Mouse (Mus musculus) splenic B cell, adult 2 months (primary cell): ENCODE data around the gene Herpud2.

Experiments
- DNase-seq: peaks from one replicate; pipeline ENCODE4 v3.0.0-alpha.2; 2011; ENCODE audit warnings: low read depth, low spot score
- H3K27me3 ChIP-seq: 2 replicates; pipeline ENCODE4 v1.6.1; 2012; ENCODE audit warnings: mild to moderate bottlenecking, low read length, moderate library complexity, mixed read lengths; ENCODE audit not compliant: control insufficient read depth, poor library complexity, insufficient read depth, severe bottlenecking
- H3K36me3 ChIP-seq: 2 replicates; pipeline ENCODE4 v1.6.1; 2012; ENCODE audit warnings: mild to moderate bottlenecking, low read length, moderate library complexity, mixed read lengths; ENCODE audit not compliant: control insufficient read depth, poor library complexity, insufficient read depth, severe bottlenecking

Herpud2 gene

GRCm38 (mm10) chr9:25151611-25152241, at the start of gene Herpud2:
Gene Herpud2, minus strand, starts transcription at chr9:25151820.
- peak; percentile 97 for DNase-seq
- Histone ChIP-seq H3K36me3 (no peaks in the 10 kb centered on the region), H3K27me3 (no peaks in the 10 kb centered on the region)

GRCm38 (mm10) chr9:25200987-25201386, 49.4 kb upstream of the Herpud2 start:
- H3K27me3 ChIP-seq: no peaks in the 10 kb centered on the region
- no peaks in the 10 kb centered on the region for H3K36me3 ChIP-seq
- no peak for DNase-seq

GRCm38 (mm10) chr9:25200148-25200547, 48.5 kb upstream of the Herpud2 start:
- DNase-seq: no peak
- Histone ChIP-seq H3K36me3 (no peaks in the 10 kb centered on the region), H3K27me3 (no peaks in the 10 kb centered on the region)

- peak; percentile 58 for DNase-seq
- Histone ChIP-seq H3K36me3 (no peaks in the 10 kb centered on the region), H3K27me3 (no peaks in the 10 kb centered on the region)
Measured at GRCm38 (mm10) chr9:25196746-25197145, 45.1 kb upstream of the Herpud2 start.

GRCm38 (mm10) chr9:25191612-25192011, 40.0 kb upstream of the Herpud2 start:
- DNase-seq: peak; percentile 65
- Histone ChIP-seq H3K27me3 (no peaks in the 10 kb centered on the region), H3K36me3 (no peaks in the 10 kb centered on the region)

- Histone ChIP-seq H3K27me3 (no peaks in the 10 kb centered on the region), H3K36me3 (no peaks in the 10 kb centered on the region)
- DNase-seq: peak; percentile 63
Measured at GRCm38 (mm10) chr9:25186501-25186900, 34.9 kb upstream of the Herpud2 start.

- DNase-seq: peak; percentile 56
- H3K27me3 ChIP-seq: no peaks in the 10 kb centered on the region
- H3K36me3 ChIP-seq: no peaks in the 10 kb centered on the region
Measured at GRCm38 (mm10) chr9:25185854-25186253, 34.2 kb upstream of the Herpud2 start.

GRCm38 (mm10) chr9:25184606-25185005, 33.0 kb upstream of the Herpud2 start:
- no peaks in the 10 kb centered on the region for H3K36me3 ChIP-seq
- DNase-seq: peak; percentile 26
- no peaks in the 10 kb centered on the region for H3K27me3 ChIP-seq

- no peak for DNase-seq
- H3K36me3 ChIP-seq: no peaks in the 10 kb centered on the region
- no peaks in the 10 kb centered on the region for H3K27me3 ChIP-seq
Measured at GRCm38 (mm10) chr9:25178066-25178465, 26.4 kb upstream of the Herpud2 start.

GRCm38 (mm10) chr9:25177201-25177600, 25.6 kb upstream of the Herpud2 start:
- DNase-seq: no peak
- Histone ChIP-seq H3K27me3 (no peaks in the 10 kb centered on the region), H3K36me3 (no peaks in the 10 kb centered on the region)

GRCm38 (mm10) chr9:25176562-25176961, 24.9 kb upstream of the Herpud2 start:
- Histone ChIP-seq H3K27me3 (no peaks in the 10 kb centered on the region), H3K36me3 (no peaks in the 10 kb centered on the region)
- DNase-seq: no peak

GRCm38 (mm10) chr9:25175978-25176377, 24.4 kb upstream of the Herpud2 start:
- no peak for DNase-seq
- Histone ChIP-seq H3K27me3 (no peaks in the 10 kb centered on the region), H3K36me3 (no peaks in the 10 kb centered on the region)

GRCm38 (mm10) chr9:25175039-25175442, 23.4 kb upstream of the Herpud2 start:
- no peak for DNase-seq
- H3K27me3 ChIP-seq: no peaks in the 10 kb centered on the region

GRCm38 (mm10) chr9:25174614-25175013, 23.0 kb upstream of the Herpud2 start:
- H3K27me3 ChIP-seq: no peaks in the 10 kb centered on the region
- H3K36me3 ChIP-seq: no peaks in the 10 kb centered on the region
- no peak for DNase-seq

More at GRCm38 (mm10) chr9:25175039-25175442, 23.4 kb upstream of the Herpud2 start:
- no peaks in the 10 kb centered on the region for H3K36me3 ChIP-seq

GRCm38 (mm10) chr9:25173171-25173570, 21.6 kb upstream of the Herpud2 start:
- no peak for DNase-seq
- H3K36me3 ChIP-seq: no peaks in the 10 kb centered on the region
- H3K27me3 ChIP-seq: no peaks in the 10 kb centered on the region

GRCm38 (mm10) chr9:25169626-25170025, 18.0 kb upstream of the Herpud2 start:
- no peak for DNase-seq
- H3K36me3 ChIP-seq: no peaks in the 10 kb centered on the region

More at GRCm38 (mm10) chr9:25169626-25170025, 18.0 kb upstream of the Herpud2 start:
- no peaks in the 10 kb centered on the region for H3K27me3 ChIP-seq
